8 mouse cellular contexts compared by ENCODE assay signal in genomic region chr6:124759259-124759658, GRCm38 (mm10). TPM values are rescaled to one million over a fixed set of nuclear protein-coding genes. Genes with fewer than 3 reads are reported as not detected.
DNase-seq lines count a peak whose midpoint lies in the region; ATAC-seq and TF ChIP-seq lines count a peak whose summit lies in the region.

No protein-coding gene starts in this region.

- H3K27ac ChIP-seq in limb, embryonic 10.5 days, result peak overlapping the region; percentile 99; the same call in 1 of the 2 replicates
- H3K27ac ChIP-seq in midbrain, embryonic 13.5 days, result no peak overlapping the region
- no peak overlapping the region for H3K27ac ChIP-seq in spleen, adult 2 months (ENCODE audit: insufficient read depth, low read length)

- WGBS in limb, embryonic 10.5 days, result 1% methylated on average over 5 of the region's 5 CpGs
- 3% methylated on average over 5 of the region's 5 CpGs for WGBS in midbrain, embryonic 13.5 days
- 4% methylated on average over 5 of the region's 5 CpGs for WGBS in spleen, adult 2 months

- H3K36me3 ChIP-seq in limb, embryonic 10.5 days, result no peaks in the 10 kb centered on the region
- H3K36me3 ChIP-seq in midbrain, embryonic 13.5 days, result no peaks in the 10 kb centered on the region
- H3K36me3 ChIP-seq in spleen, adult 2 months (ENCODE audit: control insufficient read depth, insufficient read depth, low read length), result no peaks in the 10 kb centered on the region

- peaks cover 49% of the 10 kb centered on the region for H3K4me1 ChIP-seq in limb, embryonic 10.5 days
- H3K4me1 ChIP-seq in midbrain, embryonic 13.5 days (replicated peaks), result peaks cover 40% of the 10 kb centered on the region
- no peaks in the 10 kb centered on the region; the same call in 1 of the 2 replicates for H3K4me1 ChIP-seq in spleen, adult 2 months (ENCODE audit: control insufficient read depth, insufficient read depth, insufficient read length)

- no peak for TF ChIP-seq POLR2A in spleen, adult 2 months (IDR thresholded peaks at IDR 0.05; ENCODE audit: low read depth, low read length)

- peak overlapping the region; percentile 91 for H3K4me3 ChIP-seq in limb, embryonic 10.5 days
- H3K4me3 ChIP-seq in midbrain, embryonic 13.5 days (replicated peaks), result no peak overlapping the region
- no peak overlapping the region for H3K4me3 ChIP-seq in spleen, adult 2 months (ENCODE audit: extremely low read depth, insufficient read depth, insufficient read length)

- peak; percentile 72 for ATAC-seq in inflammation-experienced regulatory T-cells, adult 6 months
- no peak for ATAC-seq in midbrain, embryonic 13.5 days

- H3K4me2 ChIP-seq in midbrain, embryonic 13.5 days (replicated peaks), result 0 out of 2 replicates have a peak overlapping the region, but pooled peaks have one; percentile 79

- peak; percentile 95; the same call in 1 of the 2 replicates for TF ChIP-seq CTCF in spleen, adult 2 months (IDR thresholded peaks at IDR 0.05; ENCODE audit: extremely low read depth, insufficient read depth, insufficient read length, insufficient replicate concordance)

- DNase-seq in layer of hippocampus, adult 11-12 months (ENCODE audit: low spot score), result peak; percentile 89
- DNase-seq in layer of hippocampus, adult 9-10 months (ENCODE audit: low spot score), result no peak
- DNase-seq in embryo, embryonic 10 days (ENCODE audit: low spot score), result peak; percentile 89
- DNase-seq in gastrocnemius, postnatal 25 days, result peak; percentile 72
- DNase-seq in limb, embryonic 10.5 days (ENCODE audit: low spot score), result peak; percentile 89
- DNase-seq in spleen, adult 2 months (ENCODE audit: low read depth in 1 of 2, low spot score in 2 of 2), result peak; percentile 77 to 85

- H3K9me3 ChIP-seq in limb, embryonic 10.5 days (replicated peaks), result no peaks in the 10 kb centered on the region
- H3K9me3 ChIP-seq in midbrain, embryonic 13.5 days, result no peaks in the 10 kb centered on the region

- H3K9ac ChIP-seq in midbrain, embryonic 13.5 days (replicated peaks), result 0 out of 2 replicates have a peak overlapping the region, but pooled peaks have one; percentile 44

- peaks cover 36% of the 10 kb centered on the region for H3K27me3 ChIP-seq in limb, embryonic 10.5 days (ENCODE audit: low read depth, poor library complexity, severe bottlenecking)
- no peaks in the 10 kb centered on the region for H3K27me3 ChIP-seq in midbrain, embryonic 13.5 days
- no peaks in the 10 kb centered on the region for H3K27me3 ChIP-seq in spleen, adult 2 months (ENCODE audit: control insufficient read depth, insufficient read depth, low read length)

RNA-seq across cellular contexts. Expression of gene Atn1, which starts 2.9 kb away (rescaled TPM):
- 10 to 100 TPM; 31.8 to 32.4 TPM for total RNA-seq in gastrocnemius, postnatal 25 days (2021)
- 1 to 10 TPM; 4.8 to 5.4 (median 5.2) TPM for polyA plus RNA-seq in inflammation-experienced regulatory T-cells, adult 6 months (2017; shearing (Covaris generic))
- 12.9 and 14.8 TPM in 2 replicates for polyA plus RNA-seq in limb, embryonic 10.5 days (2016; fragmentation: Nextera tagmentation; extraction: Ambion mirVana)
- polyA plus RNA-seq in midbrain, embryonic 13.5 days (2015; fragmentation: Nextera tagmentation; extraction: Ambion mirVana), result 21.5 and 25.4 TPM in 2 replicates
- polyA plus RNA-seq in spleen, adult 2 months (2012; rRNA removed), result 37.4 and 41.3 TPM in 2 replicates

RNA-seq across cellular contexts. Expression of gene Gm45234, which starts 3.4 kb away (rescaled TPM):
- 1 to 10 TPM in 1 of 2 experiments, not detected in 1; 2.2 TPM for total RNA-seq in gastrocnemius, postnatal 25 days (2021)
- not detected for polyA plus RNA-seq in inflammation-experienced regulatory T-cells, adult 6 months (2017; shearing (Covaris generic))
- not detected in 2 replicates for polyA plus RNA-seq in limb, embryonic 10.5 days (2016; fragmentation: Nextera tagmentation; extraction: Ambion mirVana)
- not detected in 2 replicates for polyA plus RNA-seq in midbrain, embryonic 13.5 days (2015; fragmentation: Nextera tagmentation; extraction: Ambion mirVana)
- not detected in 2 replicates for polyA plus RNA-seq in spleen, adult 2 months (2012; rRNA removed)

RNA-seq across cellular contexts. Expression of gene Eno2, which starts 10.2 kb away (rescaled TPM):
- total RNA-seq in gastrocnemius, postnatal 25 days (2021), result 1 to 10 TPM; 2.1 to 3.0 TPM
- 10 to 100 TPM in 2 of 3 experiments, 1 to 10 TPM in 1; 3.5 to 23.1 (median 12.8) TPM for polyA plus RNA-seq in inflammation-experienced regulatory T-cells, adult 6 months (2017; shearing (Covaris generic))
- polyA plus RNA-seq in limb, embryonic 10.5 days (2016; fragmentation: Nextera tagmentation; extraction: Ambion mirVana), result 0.69 and 1.5 TPM in 2 replicates
- polyA plus RNA-seq in midbrain, embryonic 13.5 days (2015; fragmentation: Nextera tagmentation; extraction: Ambion mirVana), result 27.5 and 29.7 TPM in 2 replicates
- polyA plus RNA-seq in spleen, adult 2 months (2012; rRNA removed), result 2.9 and 3.2 TPM in 2 replicates

RNA-seq across cellular contexts. Expression of gene Grcc10, which starts 18.1 kb away (rescaled TPM):
- 100 to 1,000 TPM; 163 to 167 TPM for total RNA-seq in gastrocnemius, postnatal 25 days (2021)
- 100 to 1,000 TPM; 415 to 626 (median 536) TPM for polyA plus RNA-seq in inflammation-experienced regulatory T-cells, adult 6 months (2017; shearing (Covaris generic))
- polyA plus RNA-seq in limb, embryonic 10.5 days (2016; fragmentation: Nextera tagmentation; extraction: Ambion mirVana), result 384 and 460 TPM in 2 replicates
- polyA plus RNA-seq in midbrain, embryonic 13.5 days (2015; fragmentation: Nextera tagmentation; extraction: Ambion mirVana), result 710 and 725 TPM in 2 replicates
- polyA plus RNA-seq in spleen, adult 2 months (2012; rRNA removed), result 209 and 225 TPM in 2 replicates

RNA-seq across cellular contexts. Expression of gene Lrrc23, which starts 20.3 kb away (rescaled TPM):
- total RNA-seq in gastrocnemius, postnatal 25 days (2021), result under 1 TPM in 1 of 2 experiments, not detected in 1; 0.18 TPM
- 1 to 10 TPM; 1.5 to 4.2 (median 3.4) TPM for polyA plus RNA-seq in inflammation-experienced regulatory T-cells, adult 6 months (2017; shearing (Covaris generic))
- polyA plus RNA-seq in limb, embryonic 10.5 days (2016; fragmentation: Nextera tagmentation; extraction: Ambion mirVana), result 0.35 and 0.68 TPM in 2 replicates
- polyA plus RNA-seq in midbrain, embryonic 13.5 days (2015; fragmentation: Nextera tagmentation; extraction: Ambion mirVana), result 2.3 and 4.3 TPM in 2 replicates
- polyA plus RNA-seq in spleen, adult 2 months (2012; rRNA removed), result 1.2 and 1.8 TPM in 2 replicates
